Mouse (Mus musculus) hindbrain, embryonic 15.5 days (tissue): ENCODE data around the gene Gabbr1. TPM values are rescaled to one million over a fixed set of nuclear protein-coding genes. Genes with fewer than 3 reads are reported as not detected.

ENCODE experiments used
- ATAC-seq: fragments of 200-750 bp; cut with Nextera tagmentation; 2 replicates; pipeline ENCODE4 v1.8.0; 2017; ENCODE audit warnings: low read depth, moderate number of reproducible peaks, moderate TSS enrichment; ENCODE audit not compliant: low FRiP score
- H3K27ac ChIP-seq: fragments of 300-500 bp; sonication (generic); replicated peaks from 2 replicates; pipeline ENCODE4 v1.5.1; 2015; ENCODE audit warnings: mild to moderate bottlenecking, inconsistent platforms
- H3K27me3 ChIP-seq: fragments of 300-500 bp; sonication (generic); 2 replicates; pipeline ENCODE4 v1.6.1; 2015; ENCODE audit warnings: control low read depth, inconsistent platforms
- H3K36me3 ChIP-seq: fragments of 300-500 bp; sonication (generic); 2 replicates; pipeline ENCODE4 v1.6.1; 2015; ENCODE audit warnings: control low read depth, inconsistent platforms
- H3K4me1 ChIP-seq: fragments of 300-500 bp; sonication (generic); replicated peaks from 2 replicates; pipeline ENCODE4 v1.6.1; 2015; ENCODE audit warnings: control low read depth, inconsistent platforms
- H3K4me2 ChIP-seq: fragments of 300-500 bp; sonication (generic); 2 replicates; pipeline ENCODE4 v1.6.1; 2015; ENCODE audit warnings: moderate library complexity, mild to moderate bottlenecking, inconsistent platforms
- H3K4me3 ChIP-seq: fragments of 300-500 bp; sonication (generic); 2 replicates; pipeline ENCODE4 v1.5.1; 2015; ENCODE audit warnings: mild to moderate bottlenecking, inconsistent platforms
- H3K9ac ChIP-seq: fragments of 300-500 bp; sonication (generic); 2 replicates; pipeline ENCODE4 v1.6.1; 2015; ENCODE audit warnings: inconsistent platforms
- H3K9me3 ChIP-seq: fragments of 300-500 bp; sonication (generic); 2 replicates; pipeline ENCODE4 v1.6.1; 2016; ENCODE audit warnings: control low read depth, inconsistent platforms
- WGBS: fragments of 180-500 bp; shearing (Covaris S2); methylation state at CpG from one replicate; pipeline ENCODE4 v1.1.7; 2015; 5-methylcytosine and 5-hydroxymethylcytosine counted together
- polyA plus RNA-seq: library from polyadenylated mRNA; unstranded; fragments of >200 nt; fragmentation: Nextera tagmentation; extraction: Ambion mirVana; gene quantifications from 2 replicates; pipeline ENCODE4 v1.2.1, GENCODE M21; 2015

Gene Gabbr1
- polyA plus RNA-seq, 1 experiment from 2014 or later: 86.0 TPM

- Histone ChIP-seq H3K4me3 (no peak overlapping the region), H3K4me2 (no peak overlapping the region), H3K9me3 (no peaks in the 10 kb centered on the region), H3K27me3 (no peaks in the 10 kb centered on the region), H3K36me3 (no peaks in the 10 kb centered on the region), H3K9ac (no peak overlapping the region), H3K4me1 (peaks cover 11% of the 10 kb centered on the region), H3K27ac (no peak overlapping the region)
- peak; percentile 48; the same call in 1 of the 2 replicates for ATAC-seq
- WGBS: 3% methylated on average over 8 of the region's 8 CpGs
Observed at GRCm38 (mm10) chr17:37083327-37083726, 37.6 kb downstream of the Gabbr1 start.

- Histone ChIP-seq H3K36me3 (no peaks in the 10 kb centered on the region), H3K27me3 (no peaks in the 10 kb centered on the region), H3K9ac (no peak overlapping the region), H3K4me2 (no peak overlapping the region), H3K27ac (no peak overlapping the region), H3K4me1 (no peaks in the 10 kb centered on the region; the same call in none of the 2 replicates), H3K4me3 (no peak overlapping the region), H3K9me3 (no peaks in the 10 kb centered on the region)
- 68% methylated on average over 5 of the region's 5 CpGs for WGBS
- ATAC-seq: no peak
Observed at GRCm38 (mm10) chr17:37084632-37085031, 38.9 kb downstream of the Gabbr1 start.

- no peaks in the 10 kb centered on the region for H3K4me1 ChIP-seq
- H3K9ac ChIP-seq: no peak overlapping the region
- H3K9me3 ChIP-seq: no peaks in the 10 kb centered on the region
- no peaks in the 10 kb centered on the region for H3K27me3 ChIP-seq
- H3K4me2 ChIP-seq: no peak overlapping the region
- no peak for ATAC-seq
- 79% methylated on average over 10 of the region's 10 CpGs for WGBS
- H3K27ac ChIP-seq: no peak overlapping the region
- H3K36me3 ChIP-seq: no peaks in the 10 kb centered on the region
- no peak overlapping the region for H3K4me3 ChIP-seq
Observed at GRCm38 (mm10) chr17:37085545-37085944, 39.8 kb downstream of the Gabbr1 start.

GRCm38 (mm10) chr17:37088399-37088798 is 42.6 kb downstream of the Gabbr1 start, which contains the start of gene Olfr90:
Gene Olfr90 (minus strand): TSS chr17:37088499.
- no peak for ATAC-seq
- no peaks in the 10 kb centered on the region for H3K4me1 ChIP-seq
- H3K4me2 ChIP-seq: no peak within 1 kb of the TSS
- H3K36me3 ChIP-seq: no peaks in the 10 kb centered on the region
- no peak within 1 kb of the TSS for H3K9ac ChIP-seq
- no peaks in the 10 kb centered on the region for H3K27me3 ChIP-seq
- H3K4me3 ChIP-seq: no peak within 1 kb of the TSS
- H3K9me3 ChIP-seq: no peaks in the 10 kb centered on the region
- H3K27ac ChIP-seq: no peak within 1 kb of the TSS

GRCm38 (mm10) chr17:37092198-37092597 is 46.4 kb downstream of the Gabbr1 start:
- WGBS: 78% methylated on average over 1 of the region's 1 CpGs
- no peak for ATAC-seq
- Histone ChIP-seq H3K4me1 (no peaks in the 10 kb centered on the region), H3K9me3 (no peaks in the 10 kb centered on the region), H3K9ac (no peak overlapping the region), H3K4me2 (no peak overlapping the region), H3K27me3 (no peaks in the 10 kb centered on the region), H3K36me3 (no peaks in the 10 kb centered on the region), H3K27ac (no peak overlapping the region), H3K4me3 (no peak overlapping the region)

GRCm38 (mm10) chr17:37093289-37093688 is 47.5 kb downstream of the Gabbr1 start:
- no peaks in the 10 kb centered on the region for H3K9me3 ChIP-seq
- H3K36me3 ChIP-seq: no peaks in the 10 kb centered on the region
- 83% methylated on average over 5 of the region's 5 CpGs for WGBS
- no peaks in the 10 kb centered on the region for H3K27me3 ChIP-seq
- H3K4me3 ChIP-seq: no peak overlapping the region
- no peak overlapping the region for H3K27ac ChIP-seq
- no peak overlapping the region for H3K9ac ChIP-seq
- H3K4me1 ChIP-seq: no peaks in the 10 kb centered on the region
- no peak overlapping the region for H3K4me2 ChIP-seq
- ATAC-seq: no peak

GRCm38 (mm10) chr17:37098178-37098577 is 52.4 kb downstream of the Gabbr1 start, which contains the start of gene Olfr91:
Gene Olfr91 (minus strand): TSS chr17:37098278.
- Histone ChIP-seq H3K4me1 (no peaks in the 10 kb centered on the region), H3K27ac (no peak within 1 kb of the TSS), H3K9ac (no peak within 1 kb of the TSS), H3K9me3 (no peaks in the 10 kb centered on the region), H3K4me3 (no peak within 1 kb of the TSS), H3K4me2 (no peak within 1 kb of the TSS), H3K36me3 (no peaks in the 10 kb centered on the region), H3K27me3 (no peaks in the 10 kb centered on the region)
- WGBS: 93% methylated on average over 1 of the region's 1 CpGs
- ATAC-seq: no peak

- ATAC-seq: no peak
- 86% methylated on average over 2 of the region's 2 CpGs for WGBS
Observed at GRCm38 (mm10) chr17:37119988-37120387, 74.2 kb downstream of the Gabbr1 start, which contains the start of gene Olfr92. Gene Olfr92 (minus strand): TSS chr17:37120088.

More at GRCm38 (mm10) chr17:37119988-37120387, 74.2 kb downstream of the Gabbr1 start, which contains the start of gene Olfr92:
- no peak within 1 kb of the TSS for H3K4me3 ChIP-seq
- H3K9ac ChIP-seq: no peak within 1 kb of the TSS
- H3K27me3 ChIP-seq: no peaks in the 10 kb centered on the region
- no peaks in the 10 kb centered on the region for H3K4me1 ChIP-seq
- H3K27ac ChIP-seq: no peak within 1 kb of the TSS
- H3K9me3 ChIP-seq: no peaks in the 10 kb centered on the region
- no peak within 1 kb of the TSS for H3K4me2 ChIP-seq
- H3K36me3 ChIP-seq: no peaks in the 10 kb centered on the region

Other genes with a start within 250 kb of the Gabbr1 start
- not detected in 2 replicates for gene H2-M10.6, start 233.8 kb upstream of the Gabbr1 start, polyA plus RNA-seq
- 49.9 and 50.8 TPM in 2 replicates for gene Trim26, start 208.8 kb upstream of the Gabbr1 start, polyA plus RNA-seq
- gene Trim15, start 178.8 kb upstream of the Gabbr1 start, polyA plus RNA-seq: 0.64 and 0.83 TPM in 2 replicates
- gene Trim10, start 176.4 kb upstream of the Gabbr1 start, polyA plus RNA-seq: 1.4 and 1.7 TPM in 2 replicates
- gene Trim40, start 155.8 kb upstream of the Gabbr1 start, polyA plus RNA-seq: 0.06 and 0.14 TPM in 2 replicates
- gene Trim31, start 147.8 kb upstream of the Gabbr1 start, polyA plus RNA-seq: not detected in 2 replicates
- 1.5 and 1.7 TPM in 2 replicates for gene Rnf39, start 103.0 kb upstream of the Gabbr1 start, polyA plus RNA-seq
- 154 and 168 TPM in 2 replicates for gene Ppp1r11, start 94.2 kb upstream of the Gabbr1 start, polyA plus RNA-seq
- 55.2 and 55.6 TPM in 2 replicates for gene Znrd1, start 87.4 kb upstream of the Gabbr1 start, polyA plus RNA-seq
- gene Znrd1as, start 87.4 kb upstream of the Gabbr1 start, polyA plus RNA-seq: 5.4 and 5.8 TPM in 2 replicates
- 0.30 and 0.38 TPM in 2 replicates for gene 2410137M14Rik, start 64.7 kb upstream of the Gabbr1 start, polyA plus RNA-seq
- 2.5 and 3.1 TPM in 2 replicates for gene H2-M5, start 56.4 kb upstream of the Gabbr1 start, polyA plus RNA-seq
- 222 and 250 TPM in 2 replicates for gene Zfp57, start 44.8 kb upstream of the Gabbr1 start, polyA plus RNA-seq
- 2.3 TPM in 2 replicates for gene Mog, start 22.6 kb upstream of the Gabbr1 start, polyA plus RNA-seq
- gene Olfr90, start 42.5 kb downstream of the Gabbr1 start, polyA plus RNA-seq: 0.08 TPM in 1 of 2 replicates, not detected in the other
- gene Olfr91, start 52.3 kb downstream of the Gabbr1 start, polyA plus RNA-seq: not detected in 2 replicates
- gene Olfr92, start 74.1 kb downstream of the Gabbr1 start, polyA plus RNA-seq: not detected in 2 replicates
- not detected in 2 replicates for gene Olfr93, start 115.5 kb downstream of the Gabbr1 start, polyA plus RNA-seq
- 0.17 TPM in 1 of 2 replicates, not detected in the other for gene Ubd, start 147.9 kb downstream of the Gabbr1 start, polyA plus RNA-seq
- gene Olfr94, start 155.0 kb downstream of the Gabbr1 start, polyA plus RNA-seq: not detected in 2 replicates
- 0.05 TPM in 1 of 2 replicates, not detected in the other for gene Olfr95, start 167.2 kb downstream of the Gabbr1 start, polyA plus RNA-seq
- gene Olfr96, start 174.2 kb downstream of the Gabbr1 start, polyA plus RNA-seq: not detected in 2 replicates
- not detected in 2 replicates for gene Olfr97, start 191.4 kb downstream of the Gabbr1 start, polyA plus RNA-seq
- gene Olfr98, start 217.8 kb downstream of the Gabbr1 start, polyA plus RNA-seq: not detected in 2 replicates
- 0.87 and 1.5 TPM in 2 replicates for gene H2-M3, start 224.3 kb downstream of the Gabbr1 start, polyA plus RNA-seq
- not detected in 2 replicates for gene Olfr99, start 237.5 kb downstream of the Gabbr1 start, polyA plus RNA-seq